Mouse (Mus musculus) monocyte, adult 5-6 weeks (primary cell): Measurements from ENCODE around the gene Prcp. TPM values are rescaled to one million over a fixed set of nuclear protein-coding genes. Genes with fewer than 3 reads are reported as not detected.
A peak's percentile ranks its signal among the peaks of the same experiment; 100 is the strongest.
"Not testable (repeated sequence)": the region's sequence is repeated elsewhere in the genome, so short reads cannot be mapped to it uniquely, and the experiment has no call there.

ENCODE experiments used
- ATAC-seq: fragments of 153-309, 156-312 bp; replicated peaks from 2 replicates; pipeline ENCODE4 v1.8.0; 2017; ENCODE audit warnings: mild to moderate bottlenecking; ENCODE audit not compliant: low TSS enrichment, insufficient number of reproducible peaks, severe bottlenecking, poor library complexity, low FRiP score
- total RNA-seq: library from RNA; stranded (forward); fragments of 200-1000, 200-491, 200-594 nt; gene quantifications from 3 replicates; pipeline ENCODE4 v1.2.3, GENCODE M21; 2017

Gene Prcp
- total RNA-seq, 1 experiment from 2014 or later, result 48.1 TPM

DNA sequence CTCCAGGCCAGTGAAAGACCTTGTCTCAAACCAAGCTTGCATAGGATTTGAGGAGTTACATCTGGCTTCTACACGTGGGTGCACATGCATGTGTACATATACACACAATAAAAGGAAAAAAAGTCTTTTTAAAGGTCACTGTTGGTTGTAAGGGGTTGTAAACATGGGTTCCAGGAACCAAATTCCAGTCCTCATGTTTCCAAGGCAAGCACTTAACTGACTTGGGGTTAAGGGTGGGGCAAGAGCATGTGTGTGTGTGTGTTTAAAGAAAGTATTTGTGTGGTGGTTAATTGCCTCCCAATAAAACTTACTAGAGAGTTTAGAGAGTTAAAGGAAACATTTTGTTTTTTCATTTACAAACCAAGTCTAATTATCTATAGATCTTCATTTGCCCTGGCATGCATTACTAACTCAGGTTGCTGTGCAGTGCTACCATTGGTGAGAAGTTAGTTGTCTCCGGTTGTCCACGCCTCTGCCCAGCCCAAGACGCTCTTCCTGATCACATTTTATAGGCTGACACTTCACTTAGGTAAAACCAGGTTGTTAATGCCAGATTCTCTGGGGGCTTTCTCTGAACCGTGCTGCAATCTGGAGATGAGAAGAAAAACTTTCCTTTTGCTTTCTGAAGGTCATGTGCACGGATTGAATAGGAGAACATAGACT, 10.9 kb downstream of the Prcp start:
- no peak for ATAC-seq

GRCm38 (mm10) chr7:92886801-92887200, 12.5 kb downstream of the Prcp start:
- no peak for ATAC-seq

- ATAC-seq, result no peak
Observed at GRCm38 (mm10) chr7:92887230-92887629, 13.0 kb downstream of the Prcp start.

- ATAC-seq, result no peak
Observed at GRCm38 (mm10) chr7:92890211-92890610, 15.9 kb downstream of the Prcp start.

DNA sequence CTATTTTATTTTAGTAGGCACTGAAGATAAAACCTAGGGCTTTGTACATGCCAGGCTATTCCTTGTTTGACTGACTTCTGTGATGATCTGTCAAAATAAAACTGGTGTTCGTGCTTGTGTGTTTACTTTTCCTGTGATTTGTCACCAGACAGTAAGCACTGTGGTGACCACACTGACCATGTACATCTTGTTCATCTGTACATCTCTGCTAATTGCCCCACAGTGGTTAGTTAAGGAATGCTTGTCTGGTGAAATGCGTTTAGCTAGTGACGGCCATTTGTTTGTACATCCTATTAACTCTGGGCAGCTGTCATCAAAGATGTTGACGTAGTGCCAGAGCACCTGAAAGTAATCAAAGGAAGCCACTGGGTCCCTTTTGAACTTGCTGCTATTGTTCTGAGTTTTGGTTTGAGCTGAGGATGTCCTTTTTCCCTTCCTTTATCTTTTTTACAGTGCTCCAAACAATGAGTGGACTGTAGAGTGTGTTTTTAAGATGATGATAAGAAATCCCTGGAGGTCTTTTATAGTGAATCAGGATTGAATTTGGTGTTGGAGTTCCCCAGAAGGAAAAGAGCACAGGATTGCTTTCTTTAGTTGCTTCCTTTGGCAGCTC, 16.5 kb downstream of the Prcp start:
- no peak for ATAC-seq

DNA sequence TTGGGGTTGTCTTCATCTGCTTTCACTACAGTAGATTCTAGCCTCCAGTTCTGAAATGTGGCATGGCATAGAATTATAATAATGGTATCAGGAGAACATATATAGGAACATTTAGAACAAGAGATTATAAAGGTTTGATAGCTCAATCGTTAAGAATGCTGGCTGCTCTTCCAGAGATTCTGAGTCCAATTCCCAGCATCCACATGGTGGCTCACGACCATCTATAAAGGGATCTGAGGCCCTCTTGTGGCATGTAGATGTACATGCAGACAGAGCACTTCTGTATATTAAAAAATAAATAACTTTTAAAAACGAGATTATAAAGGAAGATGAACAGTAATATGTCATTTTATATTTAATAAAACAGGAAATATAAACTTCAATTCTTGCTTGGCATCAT, 19.2 kb downstream of the Prcp start:
- ATAC-seq, result no peak

- ATAC-seq, result no peak
Observed at GRCm38 (mm10) chr7:92896036-92896435, 21.8 kb downstream of the Prcp start.

GRCm38 (mm10) chr7:92897021-92897420, 22.8 kb downstream of the Prcp start:
- ATAC-seq, result no peak

- peak; percentile 97 for ATAC-seq
Observed at GRCm38 (mm10) chr7:92903360-92904038, 29.2 kb downstream of the Prcp start.

- not testable (repeated sequence) for ATAC-seq
Observed at GRCm38 (mm10) chr7:92904285-92904684, 30.0 kb downstream of the Prcp start.

DNA sequence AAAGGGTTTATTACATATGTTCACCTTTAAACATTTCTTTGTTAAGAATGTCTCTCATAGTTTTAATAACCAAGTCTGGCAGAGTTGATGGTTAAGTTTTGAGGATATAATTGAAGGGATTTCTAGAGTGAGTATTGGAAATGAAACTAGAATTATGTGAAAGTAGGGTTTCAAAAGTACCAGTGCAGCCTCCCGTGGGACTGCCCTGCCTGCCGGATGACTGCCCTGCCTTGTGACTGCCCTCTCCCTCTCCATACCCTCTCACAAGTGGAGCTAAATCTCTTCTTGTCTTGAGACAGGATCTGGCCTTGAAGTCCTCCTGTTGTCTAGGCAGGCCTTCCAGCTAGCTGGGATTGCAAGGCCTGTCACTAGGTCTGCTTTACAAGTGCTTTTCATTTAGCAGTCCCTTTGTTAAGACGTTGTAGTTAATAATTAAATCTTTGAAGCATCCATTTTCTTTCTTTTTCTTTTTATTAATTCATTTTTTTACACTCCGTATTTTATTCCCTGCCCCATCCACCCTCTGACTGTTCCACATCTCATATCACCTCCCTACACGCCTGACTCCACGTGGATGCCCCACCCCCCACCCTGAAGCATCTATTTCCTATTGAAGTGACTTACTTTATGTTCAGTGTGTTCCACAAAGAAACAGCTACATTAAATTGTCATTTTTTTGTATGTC, 46.0 kb downstream of the Prcp start:
- ATAC-seq, result no peak

- no peak for ATAC-seq
Observed at GRCm38 (mm10) chr7:92920857-92921172, 46.5 kb downstream of the Prcp start.

DNA sequence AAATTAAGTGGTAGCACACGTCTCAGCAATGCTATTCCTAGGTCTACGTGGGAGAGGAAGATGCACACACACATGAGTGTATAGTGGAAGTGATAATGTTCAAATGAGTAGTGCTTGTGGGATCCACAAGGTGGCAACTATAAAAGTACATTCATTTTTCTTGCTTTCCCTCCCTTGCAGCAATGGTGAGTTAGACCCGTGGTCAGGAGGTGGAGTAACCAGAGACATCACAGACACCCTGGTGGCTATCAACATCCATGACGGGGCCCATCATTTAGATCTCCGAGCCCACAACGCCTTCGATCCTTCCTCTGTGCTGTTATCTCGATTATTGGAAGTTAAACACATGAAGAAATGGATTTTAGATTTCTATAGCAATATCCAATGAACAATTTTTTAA, 58.5 kb downstream of the Prcp start:
- ATAC-seq, result no peak

GRCm38 (mm10) chr7:92933308-92933948, 59.2 kb downstream of the Prcp start:
- not testable (repeated sequence) for ATAC-seq

GRCm38 (mm10) chr7:92936747-92937146, 62.5 kb downstream of the Prcp start:
- no peak for ATAC-seq

GRCm38 (mm10) chr7:92937955-92938354, 63.7 kb downstream of the Prcp start:
- ATAC-seq, result 0 out of 2 replicates have a peak, but pooled peaks have one; percentile 47

GRCm38 (mm10) chr7:92939776-92940175, 65.5 kb downstream of the Prcp start:
- no peak for ATAC-seq

DNA sequence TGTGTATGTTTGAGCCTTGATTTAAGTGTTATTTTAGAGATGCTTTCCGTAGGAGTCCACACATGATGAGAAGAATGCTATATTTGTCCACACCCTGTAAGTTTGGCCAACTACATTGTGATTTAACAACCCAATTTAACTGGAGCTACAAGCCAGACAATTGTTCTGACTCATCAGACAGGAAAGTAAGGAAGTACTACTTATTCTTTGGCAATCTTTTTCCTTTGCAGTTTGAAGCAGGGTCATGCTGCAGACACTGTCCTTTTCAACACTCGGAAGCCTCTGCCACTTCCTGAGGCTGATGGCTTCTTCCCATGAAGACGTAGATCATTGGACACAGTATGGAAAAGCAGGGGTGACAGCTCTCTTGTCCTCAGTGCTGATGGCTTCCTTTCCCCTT, 76.5 kb downstream of the Prcp start:
- ATAC-seq, result no peak

DNA sequence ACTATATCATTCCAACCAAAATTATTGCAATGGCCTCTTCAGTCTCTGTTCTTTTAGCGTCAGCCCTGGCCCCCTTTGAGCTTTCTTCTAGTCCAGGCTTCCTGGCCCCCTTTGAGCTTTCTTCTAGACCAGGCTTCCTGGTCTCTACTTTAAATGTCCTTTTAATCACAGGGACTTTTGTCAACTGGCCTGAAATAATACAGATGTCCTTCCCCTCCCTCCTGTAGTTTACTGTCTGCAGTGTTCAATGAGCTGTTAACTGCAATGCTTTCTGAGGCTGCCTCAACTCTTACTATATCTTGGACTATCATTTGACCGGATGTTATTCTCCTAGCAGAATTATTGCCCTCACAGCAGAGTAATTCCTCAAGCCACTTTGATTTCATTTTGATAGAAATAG, 77.9 kb downstream of the Prcp start:
- ATAC-seq, result no peak
